Comparison of ENCODE assay signal across 10 mouse cellular contexts in genomic region chr7:6154164-6154563, GRCm38 (mm10). TPM values are rescaled to one million over a fixed set of nuclear protein-coding genes. Genes with fewer than 3 reads are reported as not detected.
DNase-seq lines count a peak whose midpoint lies in the region; ATAC-seq and TF ChIP-seq lines count a peak whose summit lies in the region.
"Had no signal": no experiment of that assay in that cellular context is flagged by ENCODE, and none has a peak within 500 bp of the region (broad histone marks: within the 10 kb centered on the region; RNA-seq: fewer than 3 reads in every experiment).

No protein-coding gene starts in this region.

- H3K36me3 ChIP-seq in heart, embryonic 12.5 days = no peaks in the 10 kb centered on the region
- no peaks in the 10 kb centered on the region for H3K36me3 ChIP-seq in ES-E14 (ENCODE audit: control insufficient read depth, insufficient read depth, low read length, poor library complexity, severe bottlenecking)
- H3K36me3 ChIP-seq in forebrain, embryonic 16.5 days (ENCODE audit: control insufficient read depth, insufficient read depth) = no peaks in the 10 kb centered on the region
- H3K36me3 ChIP-seq in macrophage (ENCODE audit: inconsistent target) = no peaks in the 10 kb centered on the region

- H3K9ac ChIP-seq in heart, embryonic 12.5 days = peak overlapping the region; percentile 97
- peak overlapping the region; percentile 94; the same call in 1 of the 2 replicates for H3K9ac ChIP-seq in ES-E14 (ENCODE audit: insufficient read depth, low read depth, low read length, poor library complexity, severe bottlenecking)
- no peak overlapping the region; the same call in 1 of the 2 replicates for H3K9ac ChIP-seq in forebrain, embryonic 16.5 days (replicated peaks; ENCODE audit: low read depth, low read length)

- intact Hi-C loops in left cerebral cortex, postnatal 4 days (cut with DNase I) = no loop called here

- H3K4me1 ChIP-seq in heart, embryonic 12.5 days (replicated peaks) = peaks cover 45% of the 10 kb centered on the region
- H3K4me1 ChIP-seq in ES-E14 (ENCODE audit: control insufficient read depth in 2 of 2, insufficient read depth in 2 of 2, low read length in 2 of 2, poor library complexity in 1 of 2) = peaks cover 1 to 2% of the 10 kb centered on the region in 2 experiments; a peak in 2 of 4 replicates
- peaks cover 22% of the 10 kb centered on the region for H3K4me1 ChIP-seq in forebrain, embryonic 16.5 days (replicated peaks; ENCODE audit: control insufficient read depth, insufficient read depth, low read length)

- peak overlapping the region; percentile 81 for H3K4me3 ChIP-seq in heart, embryonic 12.5 days
- H3K4me3 ChIP-seq in ES-E14 (ENCODE audit: insufficient read depth in 1 of 2, low read depth in 1 of 2, low read length in 2 of 2, poor library complexity in 1 of 2, severe bottlenecking in 1 of 2) (peak overlapping the region in 1 of 2 experiments; percentile 96; a peak in 1 of 4 replicates), macrophage (ENCODE audit: inconsistent target) (peak overlapping the region; percentile 56)
- H3K4me3 ChIP-seq in forebrain, embryonic 16.5 days (replicated peaks; ENCODE audit: low read length) = peak overlapping the region; percentile 87; the same call in 1 of the 2 replicates

- WGBS in heart, embryonic 12.5 days = 55% methylated on average over 5 of the region's 5 CpGs
- WGBS in forebrain, embryonic 16.5 days = 79% methylated on average over 5 of the region's 5 CpGs
- WGBS in macrophage (ENCODE audit: missing documents) = 49% methylated on average over 5 of the region's 5 CpGs

- H3K27me3 ChIP-seq in heart, embryonic 12.5 days (replicated peaks) = no peaks in the 10 kb centered on the region
- H3K27me3 ChIP-seq in forebrain, embryonic 16.5 days (replicated peaks; ENCODE audit: control insufficient read depth, insufficient read depth, low read length) = no peaks in the 10 kb centered on the region
- H3K27me3 ChIP-seq: Patski had no signal

- DNase-seq in heart, adult 8-10 months (ENCODE audit: low spot score) = no peak
- DNase-seq in ES-E14 (ENCODE audit: low read depth, low spot score) = no peak
- no peak for DNase-seq in ovary, postnatal 36 days (ENCODE audit: low spot score)
- no peak for DNase-seq in left cerebral cortex, postnatal 4 days

- peak overlapping the region; percentile 76 for H3K4me2 ChIP-seq in heart, embryonic 12.5 days
- peak overlapping the region; percentile 82; the same call in 1 of the 2 replicates for H3K4me2 ChIP-seq in forebrain, embryonic 16.5 days (ENCODE audit: low read length)

- H3K27ac ChIP-seq in heart, embryonic 12.5 days (ENCODE audit: poor library complexity, severe bottlenecking) = peak overlapping the region; percentile 95
- H3K27ac ChIP-seq in ES-E14 (ENCODE audit: insufficient read depth, low read depth, low read length, poor library complexity, severe bottlenecking) (no peak overlapping the region), macrophage (peak overlapping the region; percentile 82)
- H3K27ac ChIP-seq in forebrain, embryonic 16.5 days (ENCODE audit: low read length) = no peak overlapping the region

- no peaks in the 10 kb centered on the region for H3K9me3 ChIP-seq in heart, embryonic 12.5 days (replicated peaks)
- H3K9me3 ChIP-seq in ES-E14 (ENCODE audit: control insufficient read depth, insufficient read depth, low read depth, low read length) = no peaks in the 10 kb centered on the region
- no peaks in the 10 kb centered on the region for H3K9me3 ChIP-seq in forebrain, embryonic 16.5 days (ENCODE audit: control insufficient read depth, low read length)

- peaks cover 61% of the 10 kb centered on the region for H3K79me2 ChIP-seq in macrophage (ENCODE audit: inconsistent target)

- in situ Hi-C loops in ES-E14 (cut with MboI; ENCODE audit: low sequenced_read_pairs in 2 of 2, unreplicated experiment in 2 of 2) = no loop called here

- ATAC-seq in heart, embryonic 12.5 days (ENCODE audit: insufficient number of reproducible peaks, low FRiP score) = no peak
- ATAC-seq in forebrain, embryonic 16.5 days = no peak
- ATAC-seq in activated CD4-positive, CD25-positive, alpha-beta regulatory T cell, adult 4 months = no peak

TF ChIP-seq in ES-E14, 5 proteins besides CTCF, POLR2A, EP300 and RAD21:
- no peak for TF ChIP-seq HCFC1 (IDR thresholded peaks at IDR 0.05; ENCODE audit: borderline replicate concordance, insufficient read depth, low read length)
- no peak for TF ChIP-seq CHD2 (IDR thresholded peaks at IDR 0.05; ENCODE audit: low read depth, low read length)
- no peak for TF ChIP-seq ZC3H11A (IDR thresholded peaks at IDR 0.05; ENCODE audit: borderline replicate concordance, low read depth, low read length)
- TF ChIP-seq ZNF384 (IDR thresholded peaks at IDR 0.05; ENCODE audit: low read depth, low read length) = no peak
- TF ChIP-seq MAFK (IDR thresholded peaks at IDR 0.05; ENCODE audit: insufficient read depth, low read depth, low read length) = no peak

RNA-seq across cellular contexts. Expression of gene Zfp787, which starts 1.6 kb away (rescaled TPM):
- 26.0 and 27.7 TPM in 2 replicates for polyA plus RNA-seq in heart, embryonic 12.5 days (2016; fragmentation: Nextera tagmentation; extraction: Ambion mirVana)
- total RNA-seq in heart, adult 8-10 months (2022) = 10 to 100 TPM; 24.7 to 29.4 (median 28.0) TPM
- total RNA-seq in ES-E14 (2012; rRNA removed) = 20.9 and 29.0 TPM in 2 replicates
- 16.9 and 21.3 TPM in 2 replicates for polyA plus RNA-seq in forebrain, embryonic 16.5 days (2015; fragmentation: Nextera tagmentation; extraction: Ambion mirVana)
- 100 to 1,000 TPM in 10 of 26 experiments, 10 to 100 TPM in 16; 52.0 to 126 (median 89.6) TPM for total RNA-seq in macrophage (2018; cell fraction: chromatin; rRNA removed)
- total RNA-seq in macrophage (2018; cell fraction: cytosol; rRNA removed) = 10 to 100 TPM; 14.0 to 36.7 (median 24.9) TPM
- total RNA-seq in macrophage (2018; cell fraction: nucleus; rRNA removed) = 100 to 1,000 TPM in 2 of 26 experiments, 10 to 100 TPM in 24; 50.6 to 125 (median 69.4) TPM
- 11.6 to 29.7 TPM (median 29.1 TPM) in 3 replicates for polyA plus RNA-seq in macrophage (2018)
- polyA plus RNA-seq in activated CD4-positive, CD25-positive, alpha-beta regulatory T cell, adult 4 months (2017; shearing (Covaris generic)) = 1 to 10 TPM; 4.9 to 9.3 TPM
- total RNA-seq in left cerebral cortex, postnatal 4 days (2021) = 10 to 100 TPM; 35.1 to 36.1 TPM

RNA-seq across cellular contexts. Expression of gene Zfp444, which starts 17.9 kb away (rescaled TPM):
- 30.2 and 31.3 TPM in 2 replicates for polyA plus RNA-seq in heart, embryonic 12.5 days (2016; fragmentation: Nextera tagmentation; extraction: Ambion mirVana)
- total RNA-seq in heart, adult 8-10 months (2022) = 10 to 100 TPM in 2 of 4 experiments, 1 to 10 TPM in 2; 7.0 to 10.3 (median 9.9) TPM
- total RNA-seq in ES-E14 (2012; rRNA removed) = 16.6 and 21.6 TPM in 2 replicates
- 99.6 and 101 TPM in 2 replicates for polyA plus RNA-seq in forebrain, embryonic 16.5 days (2015; fragmentation: Nextera tagmentation; extraction: Ambion mirVana)
- 10 to 100 TPM in 24 of 26 experiments, 1 to 10 TPM in 2; 4.0 to 83.3 (median 31.6) TPM for total RNA-seq in macrophage (2018; cell fraction: chromatin; rRNA removed)
- total RNA-seq in macrophage (2018; cell fraction: cytosol; rRNA removed) = 10 to 100 TPM in 21 of 26 experiments, 1 to 10 TPM in 5; 6.1 to 21.9 (median 16.8) TPM
- total RNA-seq in macrophage (2018; cell fraction: nucleus; rRNA removed) = 10 to 100 TPM in 23 of 26 experiments, 1 to 10 TPM in 3; 7.9 to 45.4 (median 23.0) TPM
- polyA plus RNA-seq in macrophage (2018) = 5.2 to 17.1 TPM (median 13.0 TPM) in 3 replicates
- 1 to 10 TPM; 9.2 to 9.6 TPM for polyA plus RNA-seq in activated CD4-positive, CD25-positive, alpha-beta regulatory T cell, adult 4 months (2017; shearing (Covaris generic))
- total RNA-seq in left cerebral cortex, postnatal 4 days (2021) = 10 to 100 TPM; 66.3 to 68.0 TPM

RNA-seq across cellular contexts. Expression of gene Galp, which starts 42.7 kb away (rescaled TPM):
- polyA plus RNA-seq in heart, embryonic 12.5 days (2016; fragmentation: Nextera tagmentation; extraction: Ambion mirVana) = not detected in 2 replicates
- total RNA-seq in heart, adult 8-10 months (2022) = not detected
- not detected in 2 replicates for total RNA-seq in ES-E14 (2012; rRNA removed)
- not detected in 2 replicates for polyA plus RNA-seq in forebrain, embryonic 16.5 days (2015; fragmentation: Nextera tagmentation; extraction: Ambion mirVana)
- not detected for total RNA-seq in macrophage (2018; cell fraction: chromatin; rRNA removed)
- total RNA-seq in macrophage (2018; cell fraction: cytosol; rRNA removed) = not detected
- not detected for total RNA-seq in macrophage (2018; cell fraction: nucleus; rRNA removed)
- polyA plus RNA-seq in macrophage (2018) = not detected in 3 replicates
- not detected for polyA plus RNA-seq in activated CD4-positive, CD25-positive, alpha-beta regulatory T cell, adult 4 months (2017; shearing (Covaris generic))
- total RNA-seq in left cerebral cortex, postnatal 4 days (2021) = not detected
- polyA plus RNA-seq: frontal cortex, adult 2 months; Patski had no signal

Comparison
In these comparisons a context has a peak if more than half of its experiments do, and no peak if none do; other contexts are left out.
1. H3K27ac ChIP-seq: peak in heart, embryonic 12.5 days (single experiment) and macrophage (single experiment); none in ES-E14 (single experiment) and forebrain, embryonic 16.5 days (single experiment).